Mouse (Mus musculus): ENCODE measurements around the gene Yif1a. TPM values are rescaled to one million over a fixed set of nuclear protein-coding genes. Genes with fewer than 3 reads are reported as not detected.

The Yif1a gene
- polyA plus RNA-seq, 1 experiment: 137 TPM

GRCm38 (mm10) chr19:5045531-5045930 is 42.8 kb upstream of the Yif1a start:
- Histone ChIP-seq H3K27ac (ENCODE audit: control insufficient read depth, insufficient read depth, low read length) (no peak overlapping the region), H3K27me3 (ENCODE audit: control insufficient read depth, insufficient read depth, low read length) (no peaks in the 10 kb centered on the region), H3K4me1 (replicated peaks; ENCODE audit: control insufficient read depth, insufficient read depth, low read length) (peaks cover 7% of the 10 kb centered on the region), H3K4me3 (ENCODE audit: control insufficient read depth, insufficient read depth, low read length) (no peak overlapping the region), H3K36me3 (ENCODE audit: control insufficient read depth, insufficient read depth, low read length) (peaks cover 13% of the 10 kb centered on the region)
- no peak for DNase-seq
- TF ChIP-seq CTCF (IDR thresholded peaks at IDR 0.05; ENCODE audit: borderline replicate concordance, control insufficient read depth, extremely low read depth, insufficient read depth, low read length, poor library complexity) (no peak), POLR2A (IDR thresholded peaks at IDR 0.05; ENCODE audit: control insufficient read depth, extremely low read depth, insufficient read depth, low read length, poor library complexity) (no peak)
- WGBS: 91% methylated on average over 4 of the region's 4 CpGs

- WGBS: 95% methylated on average over 14 of the region's 14 CpGs
Measured at GRCm38 (mm10) chr19:5048138-5049056, 39.9 kb upstream of the Yif1a start.

GRCm38 (mm10) chr19:5049325-5049724 is 39.0 kb upstream of the Yif1a start:
- no peak for TF ChIP-seq POLR2A (IDR thresholded peaks at IDR 0.05; ENCODE audit: control insufficient read depth, extremely low read depth, insufficient read depth, low read length, poor library complexity)
- no peak for TF ChIP-seq CTCF (IDR thresholded peaks at IDR 0.05; ENCODE audit: borderline replicate concordance, control insufficient read depth, extremely low read depth, insufficient read depth, low read length, poor library complexity)
- H3K27me3 ChIP-seq (ENCODE audit: control insufficient read depth, insufficient read depth, low read length): no peaks in the 10 kb centered on the region; the same call in 1 of the 2 replicates
- H3K27ac ChIP-seq (ENCODE audit: control insufficient read depth, insufficient read depth, low read length): no peak overlapping the region
- DNase-seq: no peak
- H3K4me1 ChIP-seq (replicated peaks; ENCODE audit: control insufficient read depth, insufficient read depth, low read length): no peaks in the 10 kb centered on the region
- H3K36me3 ChIP-seq (ENCODE audit: control insufficient read depth, insufficient read depth, low read length): peaks cover 13% of the 10 kb centered on the region
- no peak overlapping the region for H3K4me3 ChIP-seq (ENCODE audit: control insufficient read depth, insufficient read depth, low read length)
- 96% methylated on average over 6 of the region's 6 CpGs for WGBS

More at GRCm38 (mm10) chr19:5048138-5049056, 39.9 kb upstream of the Yif1a start:
- no peaks in the 10 kb centered on the region; the same call in 1 of the 2 replicates for H3K27me3 ChIP-seq (ENCODE audit: control insufficient read depth, insufficient read depth, low read length)
- DNase-seq: no peak
- H3K36me3 ChIP-seq (ENCODE audit: control insufficient read depth, insufficient read depth, low read length): peaks cover 13% of the 10 kb centered on the region
- no peak overlapping the region for H3K27ac ChIP-seq (ENCODE audit: control insufficient read depth, insufficient read depth, low read length)
- no peak overlapping the region for H3K4me3 ChIP-seq (ENCODE audit: control insufficient read depth, insufficient read depth, low read length)
- no peak for TF ChIP-seq POLR2A (IDR thresholded peaks at IDR 0.05; ENCODE audit: control insufficient read depth, extremely low read depth, insufficient read depth, low read length, poor library complexity)
- no peak for TF ChIP-seq CTCF (IDR thresholded peaks at IDR 0.05; ENCODE audit: borderline replicate concordance, control insufficient read depth, extremely low read depth, insufficient read depth, low read length, poor library complexity)
- no peaks in the 10 kb centered on the region for H3K4me1 ChIP-seq (replicated peaks; ENCODE audit: control insufficient read depth, insufficient read depth, low read length)

- no peak within 1 kb of the TSS for H3K4me3 ChIP-seq (ENCODE audit: control insufficient read depth, insufficient read depth, low read length)
- peaks cover 13% of the 10 kb centered on the region for H3K36me3 ChIP-seq (ENCODE audit: control insufficient read depth, insufficient read depth, low read length)
- no peaks in the 10 kb centered on the region for H3K4me1 ChIP-seq (replicated peaks; ENCODE audit: control insufficient read depth, insufficient read depth, low read length)
- TF ChIP-seq POLR2A (IDR thresholded peaks at IDR 0.05; ENCODE audit: control insufficient read depth, extremely low read depth, insufficient read depth, low read length, poor library complexity): no peak
- no peaks in the 10 kb centered on the region; the same call in 1 of the 2 replicates for H3K27me3 ChIP-seq (ENCODE audit: control insufficient read depth, insufficient read depth, low read length)
- no peak within 1 kb of the TSS for H3K27ac ChIP-seq (ENCODE audit: control insufficient read depth, insufficient read depth, low read length)
- WGBS: 31% methylated on average over 14 of the region's 14 CpGs
- DNase-seq: no peak
Measured at GRCm38 (mm10) chr19:5050047-5050905, 38.1 kb upstream of the Yif1a start, which contains the start of gene Rin1. Gene Rin1 (plus strand): TSS chr19:5050481.

- Histone ChIP-seq H3K4me1 (replicated peaks; ENCODE audit: control insufficient read depth, insufficient read depth, low read length) (no peaks in the 10 kb centered on the region), H3K4me3 (ENCODE audit: control insufficient read depth, insufficient read depth, low read length) (no peak overlapping the region), H3K27me3 (ENCODE audit: control insufficient read depth, insufficient read depth, low read length) (no peaks in the 10 kb centered on the region; the same call in 1 of the 2 replicates), H3K36me3 (ENCODE audit: control insufficient read depth, insufficient read depth, low read length) (peaks cover 13% of the 10 kb centered on the region), H3K27ac (ENCODE audit: control insufficient read depth, insufficient read depth, low read length) (no peak overlapping the region)
- DNase-seq: no peak
- TF ChIP-seq POLR2A (IDR thresholded peaks at IDR 0.05; ENCODE audit: control insufficient read depth, extremely low read depth, insufficient read depth, low read length, poor library complexity) (no peak), CTCF (IDR thresholded peaks at IDR 0.05; ENCODE audit: borderline replicate concordance, control insufficient read depth, extremely low read depth, insufficient read depth, low read length, poor library complexity) (no peak)
- WGBS: 14% methylated on average over 17 of the region's 17 CpGs
Measured at GRCm38 (mm10) chr19:5051031-5051430, 37.3 kb upstream of the Yif1a start.

- no peak overlapping the region for H3K4me3 ChIP-seq (ENCODE audit: control insufficient read depth, insufficient read depth, low read length)
- H3K27ac ChIP-seq (ENCODE audit: control insufficient read depth, insufficient read depth, low read length): no peak overlapping the region
- 84% methylated on average over 3 of the region's 3 CpGs for WGBS
- H3K4me1 ChIP-seq (replicated peaks; ENCODE audit: control insufficient read depth, insufficient read depth, low read length): no peaks in the 10 kb centered on the region
- H3K36me3 ChIP-seq (ENCODE audit: control insufficient read depth, insufficient read depth, low read length): peaks cover 10% of the 10 kb centered on the region
- H3K27me3 ChIP-seq (ENCODE audit: control insufficient read depth, insufficient read depth, low read length): no peaks in the 10 kb centered on the region; the same call in 1 of the 2 replicates
- DNase-seq: no peak
- no peak for TF ChIP-seq CTCF (IDR thresholded peaks at IDR 0.05; ENCODE audit: borderline replicate concordance, control insufficient read depth, extremely low read depth, insufficient read depth, low read length, poor library complexity)
- no peak for TF ChIP-seq POLR2A (IDR thresholded peaks at IDR 0.05; ENCODE audit: control insufficient read depth, extremely low read depth, insufficient read depth, low read length, poor library complexity)
Measured at GRCm38 (mm10) chr19:5051515-5051914, 36.8 kb upstream of the Yif1a start.
